Mouse (Mus musculus): ENCODE measurements around the gene Nme8.

Gene Nme8

DNA sequence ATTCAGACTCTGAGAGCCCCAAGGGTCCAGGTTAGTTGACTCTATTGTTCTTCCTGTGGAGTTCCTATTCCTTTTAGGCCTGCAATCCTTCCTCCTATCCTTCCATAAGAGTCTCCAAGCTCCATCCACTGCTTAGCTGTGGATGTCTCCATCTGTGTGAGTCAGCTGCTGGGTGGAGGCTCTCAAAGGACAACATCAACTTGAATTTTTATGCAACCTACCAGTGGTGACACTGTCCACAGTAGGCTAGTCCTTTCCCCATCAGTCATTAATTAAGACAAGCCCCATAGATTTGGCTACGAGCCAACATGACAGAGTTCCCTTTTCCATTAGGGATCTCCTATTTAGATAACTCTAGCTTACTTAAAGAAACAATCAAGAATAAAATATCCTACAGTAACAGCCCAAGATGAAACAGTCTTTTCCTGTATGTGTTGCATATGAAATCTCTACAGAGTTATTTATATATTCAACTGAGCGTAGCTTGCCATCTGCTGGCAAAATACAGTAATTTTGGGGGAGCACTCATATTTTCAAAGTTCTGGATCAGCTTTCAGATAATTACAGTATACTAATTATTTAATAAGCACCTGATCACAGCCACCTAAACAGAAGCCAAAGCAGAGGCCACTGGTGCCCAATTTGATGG, 57.3 kb downstream of the Nme8 start:
- DNase-seq (ENCODE audit: low spot score): no peak

- no peak for DNase-seq (ENCODE audit: low spot score)
These were observed 61.5 kb downstream of the Nme8 start for GRCm38 (mm10) chr13:19636131-19636530.

DNA sequence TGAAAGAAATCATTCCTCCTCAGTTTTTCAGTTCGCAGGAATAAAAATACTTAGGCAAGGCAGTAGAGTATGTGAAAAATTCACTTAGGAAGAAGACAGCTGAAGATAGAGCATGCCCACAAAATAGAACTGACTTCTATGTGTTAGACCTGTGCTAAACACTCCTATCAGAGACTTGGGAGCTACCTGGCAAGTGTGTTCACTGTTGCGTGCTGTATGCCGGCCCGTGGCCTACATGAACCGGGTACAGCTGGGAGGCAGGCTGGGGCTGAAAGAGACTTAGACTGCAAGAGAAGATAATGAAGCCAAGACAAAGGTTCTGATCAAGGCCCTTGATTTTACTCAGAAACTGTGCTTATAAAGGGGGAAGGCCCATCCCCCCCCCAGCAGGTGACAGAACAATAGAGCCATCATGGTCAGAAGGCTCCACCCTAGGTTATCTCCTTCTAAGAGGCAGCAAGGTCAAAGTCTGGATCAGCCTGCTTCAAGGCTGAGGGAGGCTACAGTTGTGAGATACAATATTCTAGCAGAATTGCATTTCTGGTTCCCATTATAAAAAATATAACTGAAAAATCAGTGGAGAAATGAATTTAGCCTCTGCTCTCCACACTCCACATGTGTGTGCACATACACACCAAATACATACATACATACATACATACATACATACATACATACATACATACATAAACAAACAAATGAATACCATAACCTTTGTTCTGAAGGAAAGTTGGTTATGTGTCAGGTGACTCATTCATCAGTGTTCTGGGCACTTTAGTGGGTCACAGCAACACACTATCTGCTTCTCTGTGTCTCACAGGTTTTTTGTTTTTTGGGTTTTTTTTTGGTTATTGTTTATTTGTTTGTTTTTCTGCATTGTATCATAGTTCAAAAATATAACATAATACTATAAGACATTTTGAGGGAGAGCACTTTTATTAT, 66.6 kb downstream of the Nme8 start:
- DNase-seq (ENCODE audit: low spot score): no peak

DNA sequence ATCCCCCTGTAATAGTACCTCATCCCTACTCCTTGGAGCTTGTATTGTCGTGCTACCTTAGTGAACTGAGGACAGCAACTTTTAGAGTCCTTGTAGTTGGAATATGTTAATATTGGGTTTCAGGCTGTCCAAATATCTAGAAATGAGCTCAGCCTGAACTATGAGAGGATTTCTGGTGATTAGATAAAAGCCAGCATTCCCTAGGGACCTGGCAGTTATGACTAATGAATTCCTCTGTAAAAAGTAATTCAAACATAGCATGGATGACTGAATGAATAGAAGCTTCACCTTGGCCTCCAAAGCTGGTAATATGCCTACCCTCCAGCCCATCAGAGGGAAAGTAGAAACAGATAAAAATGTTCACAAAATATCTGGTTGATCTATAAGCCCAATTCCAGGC, 71.1 kb downstream of the Nme8 start:
- DNase-seq (ENCODE audit: low spot score): no peak

DNA sequence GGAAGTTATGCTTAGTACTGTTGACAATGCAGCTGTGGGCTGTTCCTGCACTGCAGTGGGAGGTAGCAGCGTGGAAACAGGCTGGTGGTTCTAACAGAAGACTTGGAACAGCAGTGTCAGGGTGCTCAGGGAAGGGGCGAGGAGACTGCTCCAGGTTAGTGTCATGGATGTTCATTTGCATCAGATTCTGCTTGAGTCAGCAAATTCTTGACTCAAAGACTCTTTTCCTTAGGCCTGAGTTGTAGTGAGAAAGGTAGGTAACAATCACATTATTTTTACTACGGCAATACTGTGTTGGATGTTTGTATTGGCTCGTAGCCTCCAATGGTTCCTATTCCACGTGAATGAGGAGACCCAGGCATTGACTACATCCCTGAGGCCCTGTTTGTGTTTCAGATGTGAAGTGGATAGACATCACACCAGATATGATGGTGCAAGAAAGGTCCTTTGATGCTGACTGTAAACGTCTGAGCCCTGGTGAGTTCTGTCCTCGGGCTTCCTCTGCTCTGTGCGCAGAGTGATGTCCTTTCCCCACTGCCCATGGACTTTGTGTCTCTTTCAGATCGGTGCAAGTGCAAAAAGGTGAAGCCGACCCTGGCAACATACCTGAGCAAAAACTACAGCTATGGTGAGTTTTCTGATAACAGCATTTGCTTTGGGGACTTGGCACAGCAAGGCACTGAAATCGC, 72.8 kb downstream of the Nme8 start:
- DNase-seq (ENCODE audit: low spot score): no peak

DNA sequence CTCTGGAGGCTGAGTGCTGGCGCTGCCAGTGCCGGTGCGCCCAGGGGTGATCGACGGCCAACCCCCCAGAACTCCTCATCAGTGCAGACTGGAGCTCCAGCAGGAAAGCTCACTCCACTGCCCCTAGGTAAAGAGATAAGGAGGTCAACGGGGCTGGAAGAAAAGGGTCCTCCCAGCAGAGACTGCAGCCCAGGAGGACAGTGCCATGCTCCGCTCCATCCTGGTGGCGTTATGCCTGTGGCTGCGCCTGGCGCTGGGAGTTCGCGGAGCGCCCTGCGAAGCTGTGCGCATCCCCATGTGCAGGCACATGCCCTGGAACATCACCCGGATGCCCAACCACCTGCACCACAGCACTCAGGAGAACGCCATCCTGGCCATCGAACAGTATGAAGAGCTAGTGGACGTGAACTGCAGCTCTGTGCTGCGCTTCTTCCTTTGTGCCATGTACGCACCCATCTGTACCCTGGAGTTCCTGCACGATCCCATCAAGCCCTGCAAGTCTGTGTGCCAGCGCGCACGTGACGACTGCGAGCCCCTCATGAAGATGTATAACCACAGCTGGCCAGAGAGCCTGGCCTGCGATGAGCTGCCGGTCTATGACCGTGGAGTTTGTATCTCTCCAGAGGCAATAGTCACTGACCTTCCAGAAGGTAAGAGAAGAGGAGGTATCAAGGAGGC, 74.2 kb downstream of the Nme8 start:
- DNase-seq (ENCODE audit: low spot score): no peak

- no peak for DNase-seq (ENCODE audit: low spot score)
These were observed 74.9 kb downstream of the Nme8 start, which contains the start of gene Sfrp4 for GRCm38 (mm10) chr13:19622573-19623227. Gene Sfrp4 (plus strand): TSS chr13:19623104.

GRCm38 (mm10) chr13:19619216-19619927, 78.2 kb downstream of the Nme8 start, which contains the start of gene Epdr1:
Gene Epdr1 (minus strand): TSS chr13:19619927.
- DNase-seq (ENCODE audit: low spot score): peak; percentile 1

GRCm38 (mm10) chr13:19618841-19619215, 78.8 kb downstream of the Nme8 start:
- DNase-seq (ENCODE audit: low spot score): no peak

- DNase-seq (ENCODE audit: low spot score): no peak
These were observed 79.5 kb downstream of the Nme8 start for GRCm38 (mm10) chr13:19618081-19618480.

GRCm38 (mm10) chr13:19614311-19614710, 83.3 kb downstream of the Nme8 start:
- no peak for DNase-seq (ENCODE audit: low spot score)

- DNase-seq (ENCODE audit: low spot score): no peak
These were observed 84.2 kb downstream of the Nme8 start for GRCm38 (mm10) chr13:19613426-19613825.

DNA sequence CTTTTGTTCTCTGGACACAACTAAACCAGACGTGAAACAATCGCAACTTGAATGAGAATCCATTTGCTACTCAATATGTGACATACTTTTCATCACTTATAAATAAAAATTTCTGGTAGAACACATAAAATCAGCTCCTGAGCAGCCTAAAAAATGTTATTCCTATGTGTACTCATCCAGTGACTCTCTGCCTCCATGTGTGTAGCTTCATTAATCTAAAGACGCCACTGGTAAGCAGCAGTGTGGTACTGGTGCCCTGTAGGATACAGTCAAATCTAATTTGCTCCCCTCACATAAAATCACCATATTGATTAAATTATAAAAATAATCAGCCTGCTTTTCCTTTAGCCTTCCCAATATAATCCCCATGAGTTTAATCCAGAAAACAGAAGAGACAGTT, 84.6 kb downstream of the Nme8 start:
- no peak for DNase-seq (ENCODE audit: low spot score)

GRCm38 (mm10) chr13:19612348-19612747, 85.2 kb downstream of the Nme8 start:
- DNase-seq (ENCODE audit: low spot score): no peak

DNA sequence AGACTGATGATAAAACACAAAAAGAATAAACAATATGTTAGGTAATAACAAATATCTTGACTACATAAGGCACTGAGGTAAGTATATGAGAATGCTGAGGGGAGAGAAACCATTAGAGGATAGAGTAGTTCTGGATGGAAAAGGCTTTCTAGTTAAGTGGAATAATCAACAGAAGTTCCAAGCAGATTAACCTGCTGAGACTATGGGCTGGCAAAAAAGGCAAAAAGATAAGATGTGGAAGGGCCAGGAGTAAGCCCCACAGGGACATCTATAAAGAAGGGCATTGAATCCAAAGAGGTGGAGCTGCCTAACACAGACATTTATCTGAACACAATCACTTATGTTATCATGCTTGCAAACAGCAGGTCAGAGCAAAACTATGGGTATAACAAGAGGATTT, 89.5 kb downstream of the Nme8 start:
- DNase-seq (ENCODE audit: low spot score): no peak

GRCm38 (mm10) chr13:19604916-19605315, 92.7 kb downstream of the Nme8 start:
- no peak for DNase-seq (ENCODE audit: low spot score)

GRCm38 (mm10) chr13:19603719-19604118, 93.9 kb downstream of the Nme8 start:
- no peak for DNase-seq (ENCODE audit: low spot score)

DNA sequence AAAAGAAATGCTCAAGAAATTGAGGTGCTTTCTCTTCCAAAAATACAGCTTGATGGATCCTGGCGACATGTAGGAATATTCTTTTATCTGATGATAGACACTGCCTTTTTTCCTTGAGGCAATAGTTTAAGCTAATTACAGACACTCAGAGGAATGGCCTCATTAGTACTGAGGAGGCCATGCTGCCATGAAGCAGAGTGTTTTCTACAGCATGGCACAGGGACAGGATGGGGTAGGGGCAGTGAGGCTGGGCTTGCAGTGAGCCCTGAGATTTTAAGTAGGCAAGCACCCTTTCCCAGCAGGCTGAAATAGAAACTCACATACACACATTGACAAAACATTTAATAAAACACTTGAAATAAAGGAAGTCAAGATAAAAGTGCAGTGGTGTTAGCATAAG, 95.1 kb downstream of the Nme8 start:
- no peak for DNase-seq (ENCODE audit: low spot score)

- no peak for DNase-seq (ENCODE audit: low spot score)
These were observed 98.4 kb downstream of the Nme8 start for GRCm38 (mm10) chr13:19599242-19599641.

- no peak for DNase-seq (ENCODE audit: low spot score)
These were observed 102.5 kb downstream of the Nme8 start for GRCm38 (mm10) chr13:19595141-19595540.

Measured in T-cell, adult 2 months (primary cell).